Mouse (Mus musculus) embryonic facial prominence, embryonic 11.5 days (tissue): ENCODE data around the gene Btbd2. TPM values are rescaled to one million over a fixed set of nuclear protein-coding genes. Genes with fewer than 3 reads are reported as not detected.

Source experiments
- ATAC-seq: fragments of 200-750 bp; cut with Nextera tagmentation; replicated peaks from 2 replicates; pipeline ENCODE4 v1.8.0; 2017; ENCODE audit warnings: low read depth; ENCODE audit not compliant: insufficient number of reproducible peaks, low FRiP score, low TSS enrichment
- DNase-seq: peaks from one replicate; pipeline ENCODE4 v3.0.0-alpha.2; 2015; ENCODE audit warnings: low spot score
- H3K27ac ChIP-seq: fragments of 300-500 bp; sonication (generic); replicated peaks from 2 replicates; pipeline ENCODE4 v1.5.1; 2014; ENCODE audit warnings: mild to moderate bottlenecking, low read depth, low read length, control low read depth
- H3K27me3 ChIP-seq: fragments of 300-500 bp; sonication (generic); 2 replicates; pipeline ENCODE4 v1.6.1; 2014; ENCODE audit warnings: mild to moderate bottlenecking, low read length, moderate library complexity, mixed read lengths; ENCODE audit not compliant: control insufficient read depth, insufficient read depth
- H3K36me3 ChIP-seq: fragments of 300-500 bp; sonication (generic); replicated peaks from 2 replicates; pipeline ENCODE4 v1.6.1; 2014; ENCODE audit warnings: low read depth, mild to moderate bottlenecking, low read length, moderate library complexity, mixed read lengths; ENCODE audit not compliant: control insufficient read depth, insufficient read depth
- H3K4me1 ChIP-seq: fragments of 300-500 bp; sonication (generic); 2 replicates; pipeline ENCODE4 v1.6.1; 2014; ENCODE audit warnings: low read length, mixed read lengths; ENCODE audit not compliant: control insufficient read depth, insufficient read depth
- H3K4me2 ChIP-seq: fragments of 300-500 bp; sonication (generic); 2 replicates; pipeline ENCODE4 v1.6.1; 2014; ENCODE audit warnings: low read depth, mild to moderate bottlenecking, control low read depth, low read length, moderate library complexity
- H3K4me3 ChIP-seq: fragments of 300-500 bp; sonication (generic); 2 replicates; pipeline ENCODE4 v1.5.1; 2014; ENCODE audit warnings: low read depth, low read length, control low read depth
- H3K9ac ChIP-seq: fragments of 300-500 bp; sonication (generic); replicated peaks from 2 replicates; pipeline ENCODE4 v1.6.1; 2014; ENCODE audit warnings: mild to moderate bottlenecking, control low read depth, low read length
- H3K9me3 ChIP-seq: fragments of 300-500 bp; sonication (generic); replicated peaks from 2 replicates; pipeline ENCODE4 v1.6.1; 2016; ENCODE audit warnings: mild to moderate bottlenecking, low read length, inconsistent platforms, mixed read lengths; ENCODE audit not compliant: control insufficient read depth
- WGBS: fragments of 180-500 bp; shearing (Covaris S2); extraction: QIAGEN DNeasy Blood & Tissue Kit; methylation state at CpG from one replicate; pipeline ENCODE4 v1.1.7; 2014; 5-methylcytosine and 5-hydroxymethylcytosine counted together
- polyA plus RNA-seq: library from polyadenylated mRNA; unstranded; fragments of >200 nt; fragmentation: Nextera tagmentation; extraction: Ambion mirVana; gene quantifications from 2 replicates; pipeline ENCODE4 v1.2.1, GENCODE M21; 2014

Btbd2 gene
- polyA plus RNA-seq, 1 experiment from 2014 or later: 56.3 TPM

DNA sequence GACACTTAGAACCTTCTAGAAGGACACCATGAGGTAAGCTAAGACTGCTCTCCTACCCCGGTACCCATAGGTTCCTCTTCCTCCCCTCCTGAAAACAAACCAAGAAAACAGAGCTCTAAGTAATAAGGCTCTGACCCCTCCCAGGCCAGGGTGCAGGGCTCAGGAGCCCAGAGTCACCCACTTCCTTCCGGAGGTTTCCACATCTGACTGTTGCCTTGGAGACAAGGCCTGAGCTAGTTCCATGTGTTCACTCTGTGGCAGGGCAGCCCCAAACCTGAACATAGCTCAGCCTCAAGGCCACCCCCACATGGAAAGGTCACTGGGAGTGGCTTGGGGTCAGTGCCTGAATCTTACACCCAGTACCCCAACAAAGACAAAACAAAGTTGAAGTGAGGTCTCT, 38.3 kb upstream of the Btbd2 start:
- no peak for ATAC-seq

DNA sequence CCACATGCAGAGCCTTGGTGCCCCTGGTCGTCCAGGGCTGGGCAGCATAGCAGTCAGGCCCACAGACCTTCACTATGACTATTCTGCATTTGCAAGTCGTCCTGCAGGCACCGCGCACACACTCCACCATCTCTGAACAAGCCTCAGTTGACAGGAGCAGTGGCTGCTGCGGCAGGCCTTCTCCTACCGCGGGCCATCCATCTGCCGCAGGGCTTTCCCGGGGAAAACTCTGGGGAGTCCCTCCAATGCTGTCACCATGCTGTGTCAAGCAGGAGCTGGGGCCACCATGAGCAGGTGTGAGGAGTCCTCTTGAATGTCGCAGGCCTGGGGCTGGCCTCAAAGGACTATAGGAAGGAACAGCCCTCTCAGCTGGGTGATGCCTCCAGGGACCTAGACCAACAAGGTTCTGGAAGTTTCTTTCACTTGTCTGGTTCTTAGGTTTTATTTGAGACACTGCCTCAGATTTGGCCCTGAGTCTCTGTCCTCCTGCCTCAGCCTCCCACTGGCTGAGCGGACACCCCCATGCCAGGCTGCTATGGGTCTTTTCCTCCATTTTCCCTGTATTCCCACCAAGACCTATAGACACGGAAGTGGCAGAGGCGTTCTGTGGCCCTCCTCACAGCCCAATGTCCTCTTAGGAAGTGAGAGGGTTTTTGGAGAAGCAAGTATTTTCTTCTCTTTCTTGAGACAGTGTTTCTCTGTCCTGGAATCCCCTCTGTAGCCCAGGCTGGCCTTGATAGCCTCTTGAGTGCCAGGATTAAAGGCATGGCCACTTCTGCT, 37.5 kb upstream of the Btbd2 start:
- 88% methylated on average over 13 of the region's 13 CpGs for WGBS
- H3K4me3 ChIP-seq: no peak overlapping the region
- H3K36me3 ChIP-seq: no peaks in the 10 kb centered on the region; the same call in 1 of the 2 replicates
- no peak for ATAC-seq
- H3K9me3 ChIP-seq: no peaks in the 10 kb centered on the region
- no peak for DNase-seq
- no peaks in the 10 kb centered on the region for H3K27me3 ChIP-seq
- H3K9ac ChIP-seq: no peak overlapping the region
- H3K4me1 ChIP-seq: no peaks in the 10 kb centered on the region
- no peak overlapping the region for H3K27ac ChIP-seq
- no peak overlapping the region for H3K4me2 ChIP-seq

More for the DNA sequence above, 38.3 kb upstream of the Btbd2 start:
- H3K27me3 ChIP-seq: no peaks in the 10 kb centered on the region
- H3K4me1 ChIP-seq: no peaks in the 10 kb centered on the region
- WGBS: 84% methylated on average over 2 of the region's 2 CpGs
- H3K9ac ChIP-seq: no peak overlapping the region
- H3K36me3 ChIP-seq: no peaks in the 10 kb centered on the region; the same call in 1 of the 2 replicates
- DNase-seq: no peak
- no peak overlapping the region for H3K4me3 ChIP-seq
- no peak overlapping the region for H3K27ac ChIP-seq
- no peak overlapping the region for H3K4me2 ChIP-seq
- no peaks in the 10 kb centered on the region for H3K9me3 ChIP-seq

DNA sequence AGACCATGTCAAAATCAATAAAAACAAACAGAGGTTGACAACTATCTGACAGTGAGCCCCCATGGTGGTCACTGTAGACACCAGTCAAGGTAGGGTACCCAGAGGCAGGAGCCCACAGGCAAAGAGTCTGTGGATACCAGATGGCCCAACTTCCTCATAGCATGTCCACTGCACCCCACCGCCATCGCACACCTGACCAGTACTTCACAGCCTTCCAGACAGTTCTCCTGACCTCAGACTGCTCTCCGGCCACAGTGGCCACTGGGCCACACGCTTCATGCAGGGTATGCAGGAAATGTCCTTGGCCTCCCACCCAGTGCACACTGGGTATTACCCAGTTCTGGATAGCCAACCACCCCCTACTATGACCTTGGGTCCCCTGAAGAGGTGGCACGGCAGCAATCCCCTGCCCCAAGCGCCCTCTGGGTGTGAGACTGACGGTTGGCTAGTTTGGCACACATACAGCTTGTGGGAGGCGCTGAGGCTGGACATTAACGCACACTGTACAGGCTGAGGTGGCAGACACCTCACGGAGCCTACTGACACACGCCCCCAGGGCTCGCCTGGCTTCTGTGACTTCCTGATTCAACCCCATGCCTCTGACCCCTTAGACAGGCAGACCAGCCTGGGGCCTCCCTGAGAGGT, 36.7 kb upstream of the Btbd2 start:
- Histone ChIP-seq H3K27ac (no peak overlapping the region), H3K36me3 (peaks cover 2% of the 10 kb centered on the region)
- no peak for ATAC-seq

DNA sequence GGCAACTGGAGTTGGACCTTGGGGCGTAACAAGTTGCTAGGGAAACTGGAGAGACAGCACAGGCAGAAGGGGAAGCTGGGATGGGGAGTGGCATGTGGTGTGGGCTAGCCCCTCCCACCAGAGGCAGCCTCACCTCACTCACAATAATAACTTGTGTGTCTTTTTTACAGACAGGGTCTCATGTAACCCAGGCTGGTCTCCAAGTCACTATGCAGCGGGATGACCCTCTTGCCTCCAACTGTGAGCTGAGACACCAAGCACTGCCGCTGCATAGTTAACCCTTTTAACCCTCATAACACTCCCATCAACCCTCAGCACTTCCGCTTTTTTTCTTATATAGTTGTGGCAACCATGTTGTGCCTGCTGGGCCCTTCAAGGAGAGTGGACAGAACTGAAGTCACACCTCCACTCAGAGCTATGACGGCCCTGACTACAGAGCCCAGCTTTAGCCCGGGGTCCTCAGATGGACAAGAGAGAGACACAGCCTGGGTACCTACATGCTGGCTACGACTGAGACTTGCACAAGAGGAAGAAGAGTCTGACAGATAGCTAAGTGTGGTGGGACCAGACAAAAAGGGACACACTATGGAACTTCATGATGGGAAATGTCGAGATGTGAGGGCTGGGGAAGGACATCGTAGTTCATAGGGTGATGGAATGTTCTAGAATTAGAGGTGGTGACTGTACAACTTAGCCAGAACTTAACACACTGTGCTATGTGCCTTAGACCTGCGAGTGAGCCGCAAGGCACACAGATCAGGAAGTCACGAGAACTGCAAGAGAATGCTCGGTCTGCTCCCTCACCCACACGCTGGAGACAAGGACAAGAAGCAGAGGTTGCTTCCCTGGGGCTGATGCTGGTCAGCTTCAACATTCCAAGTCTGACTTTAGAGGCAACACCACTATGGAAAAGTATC, 35.6 kb upstream of the Btbd2 start:
- Histone ChIP-seq H3K9me3 (no peaks in the 10 kb centered on the region), H3K27ac (no peak overlapping the region), H3K27me3 (no peaks in the 10 kb centered on the region), H3K9ac (no peak overlapping the region), H3K36me3 (peaks cover 2% of the 10 kb centered on the region), H3K4me3 (no peak overlapping the region), H3K4me1 (no peaks in the 10 kb centered on the region), H3K4me2 (no peak overlapping the region)
- DNase-seq: no peak
- ATAC-seq: no peak
- WGBS: 79% methylated on average over 14 of the region's 14 CpGs

More for the DNA sequence above, 36.7 kb upstream of the Btbd2 start:
- Histone ChIP-seq H3K4me2 (no peak overlapping the region), H3K4me3 (no peak overlapping the region), H3K4me1 (no peaks in the 10 kb centered on the region), H3K9me3 (no peaks in the 10 kb centered on the region), H3K9ac (no peak overlapping the region), H3K27me3 (no peaks in the 10 kb centered on the region)
- DNase-seq: no peak
- 89% methylated on average over 12 of the region's 12 CpGs for WGBS

DNA sequence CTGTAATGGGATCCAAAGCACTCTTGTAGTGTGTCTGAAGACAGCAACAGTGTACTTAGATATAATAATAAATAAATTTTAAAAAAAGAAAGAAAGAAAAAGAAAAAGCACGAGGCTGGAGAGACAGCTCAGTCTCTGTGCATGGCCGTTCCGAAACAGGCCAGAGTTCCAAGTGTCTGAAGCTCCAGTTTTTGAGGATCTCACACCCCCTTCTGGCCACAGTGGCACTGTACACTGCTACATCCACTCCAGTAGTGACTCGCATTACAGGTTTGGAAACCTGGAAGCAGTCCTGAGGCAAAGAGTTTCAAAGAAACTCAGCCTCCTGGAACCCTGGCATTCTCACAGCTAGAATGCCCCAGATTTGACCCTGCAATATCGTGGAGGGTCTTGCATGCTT, 31.0 kb upstream of the Btbd2 start:
- peaks cover 2% of the 10 kb centered on the region for H3K36me3 ChIP-seq
- H3K27me3 ChIP-seq: no peaks in the 10 kb centered on the region
- 47% methylated on average over 5 of the region's 5 CpGs for WGBS
- no peaks in the 10 kb centered on the region for H3K4me1 ChIP-seq
- H3K27ac ChIP-seq: no peak overlapping the region
- H3K4me2 ChIP-seq: no peak overlapping the region
- no peaks in the 10 kb centered on the region for H3K9me3 ChIP-seq
- ATAC-seq (peak; percentile 48; the same call in 1 of the 2 replicates), DNase-seq (peak; percentile 80)
- H3K4me3 ChIP-seq: no peak overlapping the region
- no peak overlapping the region for H3K9ac ChIP-seq

DNA sequence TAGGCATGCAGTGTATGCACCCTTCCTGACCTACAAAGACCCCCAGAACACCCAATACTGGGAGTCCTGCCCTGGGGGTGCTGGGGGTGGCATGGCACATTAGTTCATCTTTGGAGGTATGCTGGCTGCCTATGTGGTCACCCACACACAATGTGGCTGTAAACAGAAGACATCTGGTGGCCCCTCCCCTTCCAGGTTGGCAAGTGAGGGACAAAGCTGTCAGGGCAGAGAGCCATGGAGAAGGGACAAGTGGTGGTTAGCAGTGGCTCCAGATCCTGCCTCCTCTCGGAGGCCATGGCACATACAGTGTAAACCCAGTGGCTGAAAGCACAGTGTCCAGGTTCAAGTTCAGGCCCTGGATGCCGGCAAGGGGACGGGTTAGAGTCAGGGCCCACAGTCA, 29.7 kb upstream of the Btbd2 start:
- no peaks in the 10 kb centered on the region for H3K4me1 ChIP-seq
- ATAC-seq (no peak), DNase-seq (no peak)
- no peak overlapping the region for H3K4me3 ChIP-seq
- H3K9ac ChIP-seq: no peak overlapping the region
- no peak overlapping the region for H3K27ac ChIP-seq
- no peaks in the 10 kb centered on the region for H3K27me3 ChIP-seq
- H3K36me3 ChIP-seq: peaks cover 2% of the 10 kb centered on the region
- WGBS: 90% methylated on average over 3 of the region's 3 CpGs
- no peaks in the 10 kb centered on the region for H3K9me3 ChIP-seq
- H3K4me2 ChIP-seq: no peak overlapping the region

DNA sequence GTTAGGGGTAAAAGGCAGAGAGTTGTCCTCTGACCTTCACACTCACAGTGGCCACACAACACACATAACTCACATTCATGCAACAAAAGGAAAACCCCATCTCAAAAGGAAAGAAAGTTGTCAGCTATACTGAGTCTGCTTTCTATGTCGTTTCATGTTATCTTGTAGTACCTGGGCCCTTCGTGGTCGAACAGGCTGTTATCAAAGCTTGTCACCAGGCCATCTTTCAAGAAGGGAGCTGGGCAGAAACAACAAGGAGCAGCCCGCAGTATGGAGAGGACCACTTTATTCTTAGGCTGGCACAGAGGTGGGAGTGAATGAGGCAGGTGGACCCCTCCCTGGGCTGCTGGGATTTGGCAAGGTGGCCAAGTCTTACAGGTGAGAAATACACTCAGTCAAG, 28.1 kb upstream of the Btbd2 start:
- Histone ChIP-seq H3K36me3 (peaks cover 2% of the 10 kb centered on the region), H3K4me1 (no peaks in the 10 kb centered on the region; the same call in 1 of the 2 replicates), H3K4me2 (no peak overlapping the region), H3K27ac (no peak overlapping the region), H3K4me3 (no peak overlapping the region), H3K27me3 (no peaks in the 10 kb centered on the region), H3K9me3 (no peaks in the 10 kb centered on the region), H3K9ac (no peak overlapping the region)
- WGBS: 88% methylated on average over 4 of the region's 4 CpGs
- ATAC-seq: no peak
- DNase-seq: no peak
